Mouse (Mus musculus) MEL (cell line): Measurements from ENCODE around the gene Zfp810. TPM values are rescaled to one million over a fixed set of nuclear protein-coding genes. Genes with fewer than 3 reads are reported as not detected.

ENCODE experiments used
- DNase-seq: peaks from one replicate; pipeline ENCODE4 v3.0.0; 2011; ENCODE audit warnings: low read depth, low spot score
- H3K27ac ChIP-seq: 2 replicates; pipeline ENCODE4 v1.5.1; 2012; ENCODE audit warnings: low read depth, mild to moderate bottlenecking, control low read depth, low read length, moderate library complexity; ENCODE audit not compliant: control insufficient read depth
- H3K27me3 ChIP-seq, 2 experiments: fragments of 150-350 bp in 1 of 2; sonication (generic) in 1 of 2; 2 replicates each; pipeline ENCODE4 v1.6.1; 2012; ENCODE audit warnings: low read length in 2 of 2, mild to moderate bottlenecking in 2 of 2, improper control_type of control experiment in 1 of 2, moderate library complexity in 1 of 2; ENCODE audit not compliant: insufficient read depth in 2 of 2, control insufficient read depth in 1 of 2
- H3K36me3 ChIP-seq, 2 experiments: 2 replicates each; pipeline ENCODE4 v1.6.1; 2012 to 2014; ENCODE audit warnings: low read length in 2 of 2, improper control_type of control experiment in 1 of 2, inconsistent platforms in 1 of 2, mild to moderate bottlenecking in 1 of 2; ENCODE audit not compliant: insufficient read depth in 2 of 2, control insufficient read depth in 1 of 2
- H3K4me1 ChIP-seq, 2 experiments: fragments of 150-350 bp in 1 of 2; sonication (generic) in 1 of 2; 2 replicates each; pipeline ENCODE4 v1.6.1; 2012; ENCODE audit warnings: low read length in 2 of 2, improper control_type of control experiment in 1 of 2, mild to moderate bottlenecking in 1 of 2; ENCODE audit not compliant: insufficient read depth in 2 of 2, control insufficient read depth in 1 of 2
- H3K4me3 ChIP-seq, 2 experiments: fragments of 150-350 bp in 1 of 2; sonication (generic) in 1 of 2; 2 replicates each; pipeline ENCODE4 v1.5.1; 2012; ENCODE audit warnings: low read depth in 2 of 2, low read length in 2 of 2, mild to moderate bottlenecking in 2 of 2, moderate library complexity in 2 of 2, control low read depth in 1 of 2, improper control_type of control experiment in 1 of 2; ENCODE audit not compliant: control insufficient read depth in 1 of 2, insufficient read depth in 1 of 2
- H3K79me2 ChIP-seq: 2 replicates; pipeline ENCODE4 v1.6.1; 2012; ENCODE audit warnings: mild to moderate bottlenecking, low read length, moderate library complexity; ENCODE audit not compliant: control insufficient read depth, poor library complexity, insufficient read depth
- H3K9ac ChIP-seq: 2 replicates; pipeline ENCODE4 v1.6.1; 2012; ENCODE audit warnings: low read depth, mild to moderate bottlenecking, control low read depth, low read length, moderate library complexity; ENCODE audit not compliant: control insufficient read depth, poor library complexity, severe bottlenecking
- H3K9me3 ChIP-seq: fragments of 150-350 bp; sonication (generic); replicated peaks from 2 replicates; pipeline ENCODE4 v1.6.1; 2012; ENCODE audit warnings: mild to moderate bottlenecking, low read length, improper control_type of control experiment, moderate library complexity; ENCODE audit not compliant: insufficient read depth
- CHD1 ChIP-seq: IDR thresholded peaks from 2 replicates; pipeline ENCODE4 v1.6.1; 2012; ENCODE audit warnings: low read depth, mild to moderate bottlenecking, inconsistent platforms, low read length, improper control_type of control experiment
- CHD2 ChIP-seq: IDR thresholded peaks from 2 replicates; pipeline ENCODE4 v1.6.1; 2011; ENCODE audit warnings: low read length, improper control_type of control experiment
- CTCF ChIP-seq, 3 experiments: IDR thresholded peaks in 2 of 3; conservative IDR thresholded peaks in 1 of 3; 2 replicates each; pipeline ENCODE4 v1.5.1; 2011 to 2012; ENCODE audit warnings: low read length in 3 of 3, low read depth in 2 of 3, mild to moderate bottlenecking in 2 of 3, improper control_type of control experiment in 1 of 3, inconsistent platforms in 1 of 3, mixed read lengths in 1 of 3, moderate library complexity in 1 of 3; ENCODE audit not compliant: control insufficient read depth in 1 of 3, insufficient read depth in 1 of 3, poor library complexity in 1 of 3, severe bottlenecking in 1 of 3
- E2F4 ChIP-seq: IDR thresholded peaks from 2 replicates; pipeline ENCODE4 v1.6.1; 2011; ENCODE audit warnings: low read depth, low read length, improper control_type of control experiment, borderline replicate concordance
- EP300 ChIP-seq, 2 experiments: IDR thresholded peaks; 2 replicates each; pipeline ENCODE4 v1.6.1; 2011; ENCODE audit warnings: improper control_type of control experiment in 2 of 2, low read length in 2 of 2, low read depth in 1 of 2, mild to moderate bottlenecking in 1 of 2
- ETS1 ChIP-seq: IDR thresholded peaks from 2 replicates; pipeline ENCODE4 v1.6.1; 2012; ENCODE audit warnings: low read depth, mild to moderate bottlenecking, inconsistent platforms, low read length, improper control_type of control experiment, moderate library complexity
- GABPA ChIP-seq: IDR thresholded peaks from 2 replicates; pipeline ENCODE4 v1.6.1; 2012; ENCODE audit warnings: low read depth, mild to moderate bottlenecking, inconsistent platforms, low read length, improper control_type of control experiment, moderate library complexity
- GATA1 ChIP-seq: IDR thresholded peaks from 2 replicates; pipeline ENCODE4 v1.6.1; 2011; ENCODE audit warnings: low read depth, low read length, improper control_type of control experiment
- HCFC1 ChIP-seq: IDR thresholded peaks from 2 replicates; pipeline ENCODE4 v1.6.1; 2012; ENCODE audit warnings: low read depth, mild to moderate bottlenecking, inconsistent platforms, low read length, improper control_type of control experiment, moderate library complexity
- MAX ChIP-seq: IDR thresholded peaks from 2 replicates; pipeline ENCODE4 v1.6.1; 2011; ENCODE audit warnings: low read length, improper control_type of control experiment
- MAZ ChIP-seq: IDR thresholded peaks from 2 replicates; pipeline ENCODE4 v1.6.1; 2012; ENCODE audit warnings: low read depth, mild to moderate bottlenecking, inconsistent platforms, low read length, improper control_type of control experiment
- MEF2A ChIP-seq: IDR thresholded peaks from 2 replicates; pipeline ENCODE4 v1.6.1; 2014; ENCODE audit warnings: low read depth, mild to moderate bottlenecking, inconsistent platforms, low read length, improper control_type of control experiment; ENCODE audit not compliant: poor library complexity, insufficient replicate concordance, severe bottlenecking; ENCODE audit errors: extremely low read depth
- MXI1 ChIP-seq: IDR thresholded peaks from 2 replicates; pipeline ENCODE4 v1.6.1; 2011; ENCODE audit warnings: mild to moderate bottlenecking, low read depth, low read length, improper control_type of control experiment
- MYB ChIP-seq: IDR thresholded peaks from 2 replicates; pipeline ENCODE4 v1.6.1; 2011; ENCODE audit warnings: mild to moderate bottlenecking, low read depth, low read length, improper control_type of control experiment
- NELFE ChIP-seq: IDR thresholded peaks from 2 replicates; pipeline ENCODE4 v1.6.1; 2011; ENCODE audit warnings: low read depth, low read length, improper control_type of control experiment
- NRF1 ChIP-seq: IDR thresholded peaks from 2 replicates; pipeline ENCODE4 v1.6.1; 2014; ENCODE audit warnings: low read depth, mild to moderate bottlenecking, inconsistent platforms, low read length, improper control_type of control experiment, moderate library complexity; ENCODE audit not compliant: poor library complexity, insufficient read depth, severe bottlenecking
- POLR2A ChIP-seq, 2 experiments: IDR thresholded peaks; 2 replicates each; pipeline ENCODE4 v1.6.1; 2011 to 2012; ENCODE audit warnings: low read length in 2 of 2, mild to moderate bottlenecking in 2 of 2, control low read depth in 1 of 2, improper control_type of control experiment in 1 of 2, low read depth in 1 of 2, moderate library complexity in 1 of 2; ENCODE audit not compliant: control insufficient read depth in 1 of 2, insufficient read depth in 1 of 2, poor library complexity in 1 of 2
- POLR2AphosphoS2 ChIP-seq: IDR thresholded peaks from 2 replicates; pipeline ENCODE4 v1.6.1; 2011; ENCODE audit warnings: low read length, improper control_type of control experiment
- POLR2AphosphoS5 ChIP-seq: IDR thresholded peaks from 2 replicates; pipeline ENCODE4 v1.6.1; 2012; ENCODE audit warnings: low read depth, borderline replicate concordance, mild to moderate bottlenecking, inconsistent platforms, low read length, moderate library complexity, mixed read lengths
- RCOR1 ChIP-seq: IDR thresholded peaks from 2 replicates; pipeline ENCODE4 v1.6.1; 2012; ENCODE audit warnings: low read depth, mild to moderate bottlenecking, inconsistent platforms, low read length, improper control_type of control experiment
- SIN3A ChIP-seq: IDR thresholded peaks from 2 replicates; pipeline ENCODE4 v1.6.1; 2012; ENCODE audit warnings: low read length, improper control_type of control experiment, inconsistent platforms
- SMC3 ChIP-seq: IDR thresholded peaks from 2 replicates; pipeline ENCODE4 v1.6.1; 2011; ENCODE audit warnings: low read depth, low read length, improper control_type of control experiment
- TAL1 ChIP-seq: IDR thresholded peaks from 2 replicates; pipeline ENCODE4 v1.6.1; 2012; ENCODE audit warnings: mild to moderate bottlenecking, inconsistent platforms, low read length, moderate library complexity, mixed read lengths
- TBP ChIP-seq: IDR thresholded peaks from 2 replicates; pipeline ENCODE4 v1.8.0; 2011; ENCODE audit warnings: low read depth, low read length, improper control_type of control experiment
- TCF12 ChIP-seq: IDR thresholded peaks from 2 replicates; pipeline ENCODE4 v1.6.1; 2014; ENCODE audit warnings: low read depth, mild to moderate bottlenecking, inconsistent platforms, low read length, improper control_type of control experiment, moderate library complexity
- UBTF ChIP-seq: IDR thresholded peaks from 2 replicates; pipeline ENCODE4 v1.6.1; 2012; ENCODE audit warnings: low read depth, mild to moderate bottlenecking, inconsistent platforms, low read length, improper control_type of control experiment, moderate library complexity, borderline replicate concordance; ENCODE audit not compliant: insufficient read depth
- USF2 ChIP-seq, 2 experiments: IDR thresholded peaks; 2 replicates each; pipeline ENCODE4 v1.6.1; 2011 to 2012; ENCODE audit warnings: improper control_type of control experiment in 2 of 2, low read length in 2 of 2, borderline replicate concordance in 1 of 2, inconsistent platforms in 1 of 2, low read depth in 1 of 2, mild to moderate bottlenecking in 1 of 2; ENCODE audit not compliant: insufficient read depth in 1 of 2
- ZMIZ1 ChIP-seq: IDR thresholded peaks from 2 replicates; pipeline ENCODE4 v1.6.1; 2012; ENCODE audit warnings: low read depth, mild to moderate bottlenecking, inconsistent platforms, low read length, improper control_type of control experiment, moderate library complexity
- ZNF384 ChIP-seq: IDR thresholded peaks from 2 replicates; pipeline ENCODE4 v1.6.1; 2012; ENCODE audit warnings: low read depth, mild to moderate bottlenecking, inconsistent platforms, low read length, improper control_type of control experiment
- polyA plus RNA-seq, 2 experiments: library from polyadenylated mRNA; stranded (reverse) in 1 of 2; unstranded in 1 of 2; fragments of >175 nt in 1 of 2; fragments of >200 nt in 1 of 2; gene quantifications; 2 replicates each; pipeline versions ENCODE4 v1.2.1 to v1.2.4; 2012; ENCODE audit warnings: low replicate concordance in 2 of 2, low read depth in 1 of 2; ENCODE audit not compliant: insufficient read length in 2 of 2, insufficient read depth in 1 of 2, missing spikeins in 1 of 2
- total RNA-seq: library from RNA; depleted of rRNA; stranded (reverse); fragments of 300-350 nt; gene quantifications from 2 replicates; pipeline ENCODE4 v1.2.3, GENCODE M21; 2012

Zfp810 gene
- total and polyA plus RNA-seq, 3 experiments, result 0.13 TPM; not detected in 2

GRCm38 (mm10) chr9:22258784-22259183 lies 48.7 kb downstream of the Zfp810 start:
- DNase-seq, result no peak
- Histone ChIP-seq H3K27ac (peak overlapping the region; percentile 6), H3K9ac (peak overlapping the region; percentile 70), H3K36me3 (peaks cover 30 to 42% of the 10 kb centered on the region in 2 experiments), H3K4me1 (peaks cover 29 to 35% of the 10 kb centered on the region in 2 experiments), H3K27me3 (no peaks in the 10 kb centered on the region), H3K4me3 (peak overlapping the region; percentile 67 to 89), H3K9me3 (no peaks in the 10 kb centered on the region), H3K79me2 (peaks cover 17% of the 10 kb centered on the region)
- no peak for TF ChIP-seq TAL1
- no peak for TF ChIP-seq CHD1
- TF ChIP-seq MAZ, result no peak
- TF ChIP-seq POLR2A (IDR thresholded peaks at IDR 0.05; ENCODE audit: control insufficient read depth in 1 of 2, insufficient read depth in 1 of 2, low read depth in 1 of 2, low read length in 2 of 2, poor library complexity in 1 of 2), result 0 out of 4 replicates have a peak, but pooled peaks of 1 of the 2 experiments have one; percentile 13
- TF ChIP-seq MXI1, result no peak
- no peak for TF ChIP-seq SMC3
- peak; percentile 74 for TF ChIP-seq ZNF384
- no peak for TF ChIP-seq CHD2
- TF ChIP-seq MYB, result no peak
- TF ChIP-seq GATA1, result no peak
- no peak for TF ChIP-seq MEF2A

DNA sequence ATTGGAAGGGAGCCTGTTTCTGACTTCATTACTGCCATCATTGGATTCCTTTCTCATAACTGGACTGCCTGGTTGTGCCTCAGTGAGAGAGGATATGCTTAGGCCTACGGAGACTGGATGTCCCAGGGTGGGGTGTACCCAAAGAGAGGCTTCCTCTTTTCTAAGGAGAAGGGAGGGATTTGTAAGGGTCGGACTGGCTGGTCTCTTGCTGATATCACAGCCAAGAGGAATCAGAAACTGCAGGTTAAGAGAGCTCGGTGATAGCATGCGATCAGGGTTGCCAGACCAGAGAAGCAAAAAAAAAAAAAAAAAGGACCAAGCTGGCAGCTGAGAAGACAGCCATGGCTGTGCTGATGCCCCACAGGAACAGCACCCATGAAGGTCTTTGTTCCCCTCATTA lies 50.9 kb downstream of the Zfp810 start:
- Histone ChIP-seq H3K79me2 (peaks cover 17% of the 10 kb centered on the region), H3K4me3 (no peak overlapping the region), H3K36me3 (peaks cover 35 to 50% of the 10 kb centered on the region in 2 experiments), H3K9me3 (no peaks in the 10 kb centered on the region), H3K9ac (no peak overlapping the region), H3K4me1 (peaks cover 24 to 31% of the 10 kb centered on the region in 2 experiments), H3K27me3 (no peaks in the 10 kb centered on the region), H3K27ac (peak overlapping the region; percentile 0; the same call in 1 of the 2 replicates)
- no peak for TF ChIP-seq CTCF (IDR thresholded peaks at IDR 0.05 in 2 of 3, conservative IDR thresholded peaks at IDR 0.05 in 1 of 3; ENCODE audit: control insufficient read depth in 1 of 3, insufficient read depth in 1 of 3, low read depth in 2 of 3, low read length in 3 of 3, poor library complexity in 1 of 3, severe bottlenecking in 1 of 3)
- TF ChIP-seq MXI1, result no peak; the same call in 1 of the 2 replicates
- TF ChIP-seq POLR2AphosphoS5, result no peak
- TF ChIP-seq CHD1, result no peak
- 0 out of 2 replicates have a peak, but pooled peaks have one; percentile 52 for TF ChIP-seq MAZ
- TF ChIP-seq ZMIZ1, result no peak
- peak; percentile 92 to 93 for TF ChIP-seq EP300 (IDR thresholded peaks at IDR 0.05; ENCODE audit: low read depth in 1 of 2, low read length in 2 of 2)
- TF ChIP-seq MEF2A, result no peak
- TF ChIP-seq MYB, result no peak
- no peak for TF ChIP-seq POLR2AphosphoS2
- peak; percentile 76; the same call in 1 of the 2 replicates for TF ChIP-seq RCOR1
- peak; percentile 57 for TF ChIP-seq MAX
- peak; percentile 72 for TF ChIP-seq ETS1
- peak; percentile 0; the same call in 1 of the 2 replicates for TF ChIP-seq SMC3
- TF ChIP-seq ZNF384, result peak; percentile 98
- TF ChIP-seq HCFC1, result no peak
- TF ChIP-seq E2F4, result no peak
- TF ChIP-seq GATA1, result peak; percentile 93
- TF ChIP-seq TAL1, result peak; percentile 94
- TF ChIP-seq NELFE, result no peak
- TF ChIP-seq USF2 (IDR thresholded peaks at IDR 0.05; ENCODE audit: borderline replicate concordance in 1 of 2, insufficient read depth in 1 of 2, low read depth in 1 of 2, low read length in 2 of 2), result no peak
- no peak for TF ChIP-seq UBTF
- TF ChIP-seq POLR2A (IDR thresholded peaks at IDR 0.05; ENCODE audit: control insufficient read depth in 1 of 2, insufficient read depth in 1 of 2, low read depth in 1 of 2, low read length in 2 of 2, poor library complexity in 1 of 2), result no peak
- peak; percentile 87 for TF ChIP-seq SIN3A
- TF ChIP-seq GABPA, result no peak
- peak; percentile 88 for TF ChIP-seq TCF12
- TF ChIP-seq TBP, result peak; percentile 72; the same call in 1 of the 2 replicates
- TF ChIP-seq NRF1, result no peak
- DNase-seq, result peak; percentile 97
